Mouse (Mus musculus): Measurements from ENCODE around the gene Dydc2. TPM values are rescaled to one million over a fixed set of nuclear protein-coding genes. Genes with fewer than 3 reads are reported as not detected.
A peak's percentile ranks its signal among the peaks of the same experiment; 100 is the strongest.

The Dydc2 gene
- polyA plus RNA-seq, 1 experiment = 36.9 TPM

- peaks cover 10% of the 10 kb centered on the region for H3K4me1 ChIP-seq (ENCODE audit: control insufficient read depth, insufficient read depth, low read length)
- H3K4me3 ChIP-seq (ENCODE audit: control insufficient read depth, low read depth, low read length) = no peak overlapping the region
- no peak for TF ChIP-seq POLR2A (IDR thresholded peaks at IDR 0.05; ENCODE audit: control insufficient read depth, low read depth, low read length)
- no peak for TF ChIP-seq CTCF (IDR thresholded peaks at IDR 0.05; ENCODE audit: control insufficient read depth, insufficient read depth, insufficient replicate concordance, low read depth, low read length)
- no peaks in the 10 kb centered on the region for H3K27me3 ChIP-seq (ENCODE audit: control insufficient read depth, insufficient read depth, low read length)
- no peaks in the 10 kb centered on the region for H3K36me3 ChIP-seq (ENCODE audit: control insufficient read depth, insufficient read depth, low read length)
- no peak overlapping the region for H3K27ac ChIP-seq (ENCODE audit: control insufficient read depth, insufficient read depth, low read depth, low read length)
Observed at GRCm38 (mm10) chr14:41008138-41008537, 60.9 kb downstream of the Dydc2 start.

GRCm38 (mm10) chr14:41007641-41008040, 61.4 kb downstream of the Dydc2 start:
- Histone ChIP-seq H3K36me3 (ENCODE audit: control insufficient read depth, insufficient read depth, low read length) (no peaks in the 10 kb centered on the region), H3K27me3 (ENCODE audit: control insufficient read depth, insufficient read depth, low read length) (no peaks in the 10 kb centered on the region), H3K4me1 (ENCODE audit: control insufficient read depth, insufficient read depth, low read length) (peaks cover 8% of the 10 kb centered on the region), H3K27ac (ENCODE audit: control insufficient read depth, insufficient read depth, low read depth, low read length) (no peak overlapping the region), H3K4me3 (ENCODE audit: control insufficient read depth, low read depth, low read length) (no peak overlapping the region)
- TF ChIP-seq CTCF (IDR thresholded peaks at IDR 0.05; ENCODE audit: control insufficient read depth, insufficient read depth, insufficient replicate concordance, low read depth, low read length) = no peak
- no peak for TF ChIP-seq POLR2A (IDR thresholded peaks at IDR 0.05; ENCODE audit: control insufficient read depth, low read depth, low read length)

- no peak overlapping the region for H3K4me3 ChIP-seq (ENCODE audit: control insufficient read depth, low read depth, low read length)
- H3K27ac ChIP-seq (ENCODE audit: control insufficient read depth, insufficient read depth, low read depth, low read length) = no peak overlapping the region
- TF ChIP-seq CTCF (IDR thresholded peaks at IDR 0.05; ENCODE audit: control insufficient read depth, insufficient read depth, insufficient replicate concordance, low read depth, low read length) (no peak), POLR2A (IDR thresholded peaks at IDR 0.05; ENCODE audit: control insufficient read depth, low read depth, low read length) (no peak)
- peaks cover 8% of the 10 kb centered on the region for H3K4me1 ChIP-seq (ENCODE audit: control insufficient read depth, insufficient read depth, low read length)
- no peaks in the 10 kb centered on the region for H3K36me3 ChIP-seq (ENCODE audit: control insufficient read depth, insufficient read depth, low read length)
- H3K27me3 ChIP-seq (ENCODE audit: control insufficient read depth, insufficient read depth, low read length) = no peaks in the 10 kb centered on the region
Observed at GRCm38 (mm10) chr14:41006899-41007298, 62.1 kb downstream of the Dydc2 start.

GRCm38 (mm10) chr14:41006263-41006662, 62.7 kb downstream of the Dydc2 start:
- Histone ChIP-seq H3K4me1 (ENCODE audit: control insufficient read depth, insufficient read depth, low read length) (peaks cover 8% of the 10 kb centered on the region), H3K36me3 (ENCODE audit: control insufficient read depth, insufficient read depth, low read length) (no peaks in the 10 kb centered on the region), H3K4me3 (ENCODE audit: control insufficient read depth, low read depth, low read length) (no peak overlapping the region), H3K27ac (ENCODE audit: control insufficient read depth, insufficient read depth, low read depth, low read length) (no peak overlapping the region), H3K27me3 (ENCODE audit: control insufficient read depth, insufficient read depth, low read length) (no peaks in the 10 kb centered on the region)
- no peak for TF ChIP-seq POLR2A (IDR thresholded peaks at IDR 0.05; ENCODE audit: control insufficient read depth, low read depth, low read length)
- no peak for TF ChIP-seq CTCF (IDR thresholded peaks at IDR 0.05; ENCODE audit: control insufficient read depth, insufficient read depth, insufficient replicate concordance, low read depth, low read length)

- Histone ChIP-seq H3K36me3 (ENCODE audit: control insufficient read depth, insufficient read depth, low read length) (no peaks in the 10 kb centered on the region; the same call in 1 of the 2 replicates), H3K27me3 (ENCODE audit: control insufficient read depth, insufficient read depth, low read length) (no peaks in the 10 kb centered on the region), H3K27ac (ENCODE audit: control insufficient read depth, insufficient read depth, low read depth, low read length) (no peak overlapping the region), H3K4me3 (ENCODE audit: control insufficient read depth, low read depth, low read length) (no peak overlapping the region), H3K4me1 (ENCODE audit: control insufficient read depth, insufficient read depth, low read length) (peaks cover 8% of the 10 kb centered on the region)
- no peak for TF ChIP-seq POLR2A (IDR thresholded peaks at IDR 0.05; ENCODE audit: control insufficient read depth, low read depth, low read length)
- no peak for TF ChIP-seq CTCF (IDR thresholded peaks at IDR 0.05; ENCODE audit: control insufficient read depth, insufficient read depth, insufficient replicate concordance, low read depth, low read length)
Observed at GRCm38 (mm10) chr14:41005716-41006115, 63.3 kb downstream of the Dydc2 start.

- no peaks in the 10 kb centered on the region; the same call in 1 of the 2 replicates for H3K36me3 ChIP-seq (ENCODE audit: control insufficient read depth, insufficient read depth, low read length)
- H3K27me3 ChIP-seq (ENCODE audit: control insufficient read depth, insufficient read depth, low read length) = no peaks in the 10 kb centered on the region
- H3K4me1 ChIP-seq (ENCODE audit: control insufficient read depth, insufficient read depth, low read length) = peaks cover 8% of the 10 kb centered on the region
- H3K4me3 ChIP-seq (ENCODE audit: control insufficient read depth, low read depth, low read length) = peak overlapping the region; percentile 35
- peak overlapping the region; percentile 49 for H3K27ac ChIP-seq (ENCODE audit: control insufficient read depth, insufficient read depth, low read depth, low read length)
- no peak for TF ChIP-seq POLR2A (IDR thresholded peaks at IDR 0.05; ENCODE audit: control insufficient read depth, low read depth, low read length)
- TF ChIP-seq CTCF (IDR thresholded peaks at IDR 0.05; ENCODE audit: control insufficient read depth, insufficient read depth, insufficient replicate concordance, low read depth, low read length) = no peak
Observed at GRCm38 (mm10) chr14:41004201-41005141, 64.5 kb downstream of the Dydc2 start.

GRCm38 (mm10) chr14:41001576-41001975, 67.4 kb downstream of the Dydc2 start:
- TF ChIP-seq POLR2A (IDR thresholded peaks at IDR 0.05; ENCODE audit: control insufficient read depth, low read depth, low read length) = no peak
- no peak for TF ChIP-seq CTCF (IDR thresholded peaks at IDR 0.05; ENCODE audit: control insufficient read depth, insufficient read depth, insufficient replicate concordance, low read depth, low read length)
- peaks cover 8% of the 10 kb centered on the region for H3K4me1 ChIP-seq (ENCODE audit: control insufficient read depth, insufficient read depth, low read length)
- no peaks in the 10 kb centered on the region for H3K27me3 ChIP-seq (ENCODE audit: control insufficient read depth, insufficient read depth, low read length)
- H3K27ac ChIP-seq (ENCODE audit: control insufficient read depth, insufficient read depth, low read depth, low read length) = no peak overlapping the region
- H3K36me3 ChIP-seq (ENCODE audit: control insufficient read depth, insufficient read depth, low read length) = no peaks in the 10 kb centered on the region; the same call in 1 of the 2 replicates
- no peak overlapping the region for H3K4me3 ChIP-seq (ENCODE audit: control insufficient read depth, low read depth, low read length)
